Mouse (Mus musculus) cerebral cortex, adult 2 months (tissue): ENCODE measurements around the gene Top3a.

Source experiments
- WGBS: fragments of 180-500 bp; shearing (Covaris S2); methylation state at CpG from one replicate; pipeline ENCODE4 v1.1.7; 2018; 5-methylcytosine and 5-hydroxymethylcytosine counted together

The Top3a gene

DNA sequence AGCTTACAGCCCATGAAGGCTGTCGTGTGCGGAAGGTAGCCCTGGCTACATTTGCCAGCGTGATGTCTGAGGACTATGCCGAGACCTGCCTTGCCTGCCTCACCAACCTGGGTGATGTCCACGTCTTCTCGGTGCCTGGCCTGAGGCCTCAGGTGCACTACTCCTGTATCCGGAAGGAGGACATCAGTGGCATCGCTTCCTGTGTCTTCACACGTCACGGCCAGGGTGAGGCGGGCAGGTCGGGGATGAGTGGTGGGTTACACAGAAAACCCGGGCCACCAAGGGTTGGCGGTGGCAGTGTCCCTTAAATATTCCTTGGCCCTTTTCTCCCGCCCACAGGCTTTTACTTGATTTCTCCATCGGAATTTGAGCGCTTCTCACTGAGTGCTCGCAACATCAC, 65.1 kb downstream of the Top3a start:
- WGBS = 91% methylated on average over 18 of the region's 18 CpGs

DNA sequence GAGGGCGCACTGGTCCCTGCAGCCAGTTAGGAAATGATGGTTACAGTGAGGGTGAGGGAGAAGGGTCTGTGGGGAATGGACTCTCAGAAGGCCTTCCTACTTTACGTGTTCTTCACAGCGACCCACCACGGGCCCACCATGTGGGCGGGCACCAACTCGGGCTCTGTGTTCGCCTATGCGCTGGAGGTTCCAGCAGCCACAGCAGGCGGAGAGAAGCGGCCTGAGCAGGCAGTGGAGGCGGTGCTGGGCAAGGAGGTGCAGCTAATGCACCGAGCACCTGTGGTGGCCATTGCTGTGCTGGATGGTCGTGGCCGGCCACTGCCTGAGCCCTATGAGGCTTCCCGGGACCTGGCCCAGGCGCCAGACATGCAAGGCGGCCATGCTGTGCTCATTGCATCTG, 65.9 kb downstream of the Top3a start:
- 93% methylated on average over 17 of the region's 17 CpGs for WGBS

DNA sequence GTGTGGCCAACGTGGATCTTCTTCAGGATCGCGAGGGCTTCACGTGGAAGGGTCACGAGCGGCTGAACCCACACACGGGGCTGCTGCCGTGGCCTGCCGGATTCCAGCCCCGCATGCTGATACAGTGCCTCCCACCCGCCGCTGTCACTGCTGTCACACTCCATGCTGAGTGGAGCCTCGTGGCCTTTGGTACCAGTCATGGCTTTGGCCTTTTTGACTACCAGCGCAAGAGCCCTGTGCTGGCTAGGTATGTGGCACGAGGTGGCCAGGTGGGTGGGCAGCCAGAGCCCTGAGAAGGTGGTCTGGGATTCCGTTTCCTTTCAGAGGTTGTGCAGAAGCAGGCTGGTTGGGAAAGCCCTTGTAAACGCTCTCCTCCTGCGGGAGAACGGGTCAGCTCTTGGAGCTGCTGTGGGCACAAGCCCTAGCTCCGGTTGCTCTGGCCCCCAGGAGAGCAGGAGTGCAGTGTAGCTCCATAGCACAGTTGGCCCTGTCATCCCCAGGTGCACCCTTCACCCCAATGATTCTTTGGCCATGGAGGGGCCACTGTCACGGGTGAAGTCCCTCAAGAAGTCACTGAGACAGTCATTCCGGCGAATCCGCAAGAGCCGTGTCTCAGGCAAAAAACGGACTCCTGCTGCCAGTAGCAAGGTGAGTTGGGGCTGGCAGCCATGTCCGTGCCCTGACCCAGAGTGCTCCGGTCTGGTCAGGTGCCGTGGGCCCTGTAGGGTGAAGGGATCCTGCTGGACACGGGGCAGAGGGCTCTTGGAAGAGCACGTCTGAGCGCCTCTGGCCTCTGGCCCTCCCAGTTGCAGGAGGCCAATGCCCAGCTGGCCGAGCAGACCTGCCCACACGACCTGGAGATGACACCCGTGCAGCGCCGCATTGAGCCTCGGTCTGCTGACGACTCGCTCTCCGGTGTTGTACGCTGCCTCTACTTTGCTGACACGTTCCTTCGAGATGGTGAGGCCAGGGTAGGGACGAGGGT, 67.4 kb downstream of the Top3a start:
- WGBS = 93% methylated on average over 45 of the region's 45 CpGs

DNA sequence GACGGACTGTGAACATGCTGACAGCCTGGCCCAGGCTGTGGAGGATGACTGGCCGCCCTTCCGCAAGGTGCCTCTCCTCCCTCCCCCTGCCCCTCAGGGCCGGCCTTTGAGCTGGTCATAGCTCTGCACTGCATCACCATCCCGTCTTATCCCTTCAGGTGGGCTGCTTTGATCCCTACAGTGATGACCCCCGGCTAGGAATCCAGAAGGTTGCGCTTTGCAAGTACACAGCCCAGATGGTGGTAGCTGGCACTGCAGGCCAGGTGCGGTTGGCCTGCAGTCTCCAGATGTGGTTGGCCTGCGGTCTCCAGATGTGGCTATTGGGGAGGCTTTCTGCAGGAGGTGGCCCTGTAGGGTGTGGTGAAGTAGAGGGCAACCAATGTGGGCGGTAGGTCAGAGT, 68.5 kb downstream of the Top3a start:
- WGBS = 93% methylated on average over 10 of the region's 10 CpGs

DNA sequence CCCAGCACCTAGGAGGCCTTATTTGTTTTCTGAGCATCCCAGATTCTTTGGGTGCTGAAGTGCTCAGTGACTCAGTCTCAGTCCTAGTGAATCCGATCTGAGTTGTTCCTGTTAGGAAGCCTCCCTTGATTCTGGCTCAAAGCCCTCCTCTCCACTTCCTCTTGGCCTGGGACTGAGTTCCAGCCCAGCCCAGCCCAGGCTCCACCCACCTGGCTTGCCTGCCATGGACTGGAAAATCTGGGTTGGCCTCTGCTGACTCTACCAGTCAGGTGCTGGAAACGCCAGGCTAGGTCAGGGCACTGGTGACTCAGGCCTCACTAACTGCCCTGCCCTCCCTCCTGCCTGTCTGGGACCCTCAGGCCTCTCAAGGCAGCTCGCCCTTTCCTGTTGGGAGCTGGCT, 69.5 kb downstream of the Top3a start:
- WGBS = 49% methylated on average over 3 of the region's 3 CpGs

DNA sequence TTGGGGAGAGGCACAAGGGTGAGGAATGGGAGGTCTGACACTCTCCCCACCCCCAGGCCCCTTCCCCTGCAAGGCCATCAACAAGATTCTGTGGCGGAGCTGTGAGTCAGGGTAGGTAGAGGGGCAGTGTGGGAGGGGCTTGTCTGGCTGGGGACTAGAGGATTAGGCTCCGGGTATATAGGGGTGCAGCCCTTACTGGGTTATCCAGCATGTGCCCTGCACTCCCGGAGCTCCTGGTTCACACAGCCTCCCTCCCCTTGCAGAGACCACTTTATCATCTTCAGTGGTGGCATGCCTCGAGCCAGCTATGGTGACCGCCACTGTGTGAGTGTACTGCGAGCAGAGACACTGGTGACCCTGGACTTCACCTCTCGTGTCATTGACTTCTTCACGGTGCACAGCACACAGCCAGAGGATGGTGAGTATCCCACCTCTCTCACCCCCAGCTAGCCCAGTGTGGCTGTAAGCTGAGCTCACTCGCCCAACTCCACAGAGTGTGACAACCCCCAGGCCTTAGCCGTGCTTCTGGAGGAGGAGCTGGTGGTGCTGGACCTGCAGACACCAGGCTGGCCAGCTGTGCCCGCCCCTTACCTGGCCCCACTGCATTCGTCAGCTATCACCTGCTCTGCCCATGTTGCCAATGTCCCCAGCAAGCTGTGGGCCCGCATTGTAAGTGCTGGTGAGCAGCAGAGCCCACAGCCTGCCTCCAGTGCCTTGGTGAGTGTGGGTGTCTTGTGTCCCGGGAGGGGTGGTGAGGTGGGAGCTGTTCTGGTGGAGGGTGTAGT, 70.3 kb downstream of the Top3a start:
- 83% methylated on average over 14 of the region's 14 CpGs for WGBS

DNA sequence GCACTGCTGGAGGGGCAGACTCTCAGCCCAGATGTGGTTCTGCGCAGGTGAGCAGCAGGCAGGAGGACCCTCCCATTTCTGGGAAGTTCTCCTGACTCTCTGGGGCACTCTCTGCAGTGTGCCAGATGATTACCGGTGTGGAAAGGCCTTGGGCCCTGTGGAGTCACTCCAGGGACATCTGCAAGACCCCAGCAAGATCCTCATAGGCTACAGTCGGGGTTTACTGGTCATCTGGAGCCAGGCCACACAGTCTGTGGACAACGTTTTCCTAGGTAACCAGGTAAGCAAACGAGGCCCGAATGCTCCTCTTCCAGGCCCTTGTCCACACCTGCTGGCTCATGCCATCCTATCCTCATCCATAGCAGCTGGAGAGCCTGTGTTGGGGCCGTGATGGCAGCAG, 71.1 kb downstream of the Top3a start:
- 86% methylated on average over 7 of the region's 7 CpGs for WGBS

DNA sequence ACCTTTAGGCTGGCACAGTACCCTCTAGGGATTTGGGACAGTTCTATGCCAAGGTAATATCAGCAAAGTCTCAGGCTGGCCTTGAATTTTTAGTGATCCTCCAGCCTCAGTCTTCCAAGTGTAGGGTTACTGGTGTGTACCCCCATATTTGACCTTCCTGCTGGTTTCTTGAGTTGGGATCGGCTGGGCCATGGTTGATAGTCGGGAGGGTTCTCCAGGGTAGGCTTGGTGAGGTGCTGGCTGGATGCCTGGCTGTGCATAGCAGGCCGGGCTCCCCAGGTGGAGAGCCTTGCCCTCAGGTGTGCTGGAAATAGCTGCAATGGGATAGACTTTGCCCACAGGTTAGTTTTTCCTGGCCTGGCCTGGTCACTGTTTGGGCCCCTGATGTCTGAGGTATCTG, 71.9 kb downstream of the Top3a start:
- WGBS = 91% methylated on average over 3 of the region's 3 CpGs

DNA sequence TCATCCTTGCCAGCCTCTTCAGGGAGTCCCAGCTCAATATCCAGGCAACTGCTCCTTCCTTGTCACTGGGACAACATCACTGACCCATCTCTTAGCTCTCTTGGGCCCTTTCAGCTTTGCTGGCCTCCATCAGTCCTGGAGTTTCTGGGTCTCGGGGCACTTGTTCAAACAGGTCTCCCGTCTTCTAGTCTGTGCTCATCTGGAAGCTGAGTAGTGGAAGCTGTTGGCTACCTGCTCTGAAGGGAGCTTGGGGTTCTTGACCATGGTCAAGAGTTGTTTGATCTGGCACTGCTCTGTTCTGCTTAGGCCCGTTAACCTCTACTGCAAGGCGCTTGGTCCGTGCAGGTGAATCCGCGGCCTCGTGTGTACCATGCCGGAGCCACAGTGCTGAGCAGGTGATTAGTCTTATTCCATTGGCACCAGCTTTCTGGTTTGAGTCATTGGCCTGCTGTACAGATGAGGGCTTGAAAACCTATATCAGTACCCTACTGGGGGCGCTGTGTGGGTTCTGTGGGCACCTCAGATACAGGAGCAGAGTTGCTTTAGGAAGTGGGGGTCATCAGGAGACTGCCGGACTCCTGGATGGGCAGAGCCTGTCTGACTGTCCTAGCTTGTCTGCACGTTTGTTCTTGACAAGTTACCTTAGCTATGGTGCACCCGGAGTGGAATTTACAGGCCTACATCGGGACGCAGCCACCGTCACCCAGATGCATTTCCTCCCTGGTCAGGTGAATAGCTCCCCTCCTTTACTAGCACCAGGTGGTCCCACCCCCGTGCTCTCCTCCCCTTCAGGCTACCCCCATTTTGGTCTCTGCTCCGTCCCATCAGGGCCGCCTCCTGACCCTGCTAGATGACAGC, 72.9 kb downstream of the Top3a start:
- WGBS = 93% methylated on average over 19 of the region's 19 CpGs

DNA sequence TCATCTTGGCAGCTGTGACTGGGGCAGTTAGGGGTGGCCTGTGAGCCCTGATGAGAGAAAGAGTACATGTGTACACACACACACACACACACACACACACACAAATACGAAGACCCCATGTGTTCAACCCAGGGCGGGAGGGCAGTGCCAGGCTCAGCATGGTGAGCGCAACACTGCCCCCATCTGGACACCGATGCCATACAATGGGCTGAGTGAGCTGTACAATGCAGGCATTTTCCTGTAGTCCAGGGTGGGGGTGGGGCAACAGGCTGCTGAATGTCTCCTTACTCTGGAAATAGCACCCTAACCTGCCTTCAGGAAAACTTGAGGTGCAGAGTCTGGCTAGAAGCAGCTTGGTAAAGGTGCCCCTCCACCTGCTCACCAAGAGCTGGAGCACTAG, 74.0 kb downstream of the Top3a start:
- 20% methylated on average over 4 of the region's 4 CpGs for WGBS

DNA sequence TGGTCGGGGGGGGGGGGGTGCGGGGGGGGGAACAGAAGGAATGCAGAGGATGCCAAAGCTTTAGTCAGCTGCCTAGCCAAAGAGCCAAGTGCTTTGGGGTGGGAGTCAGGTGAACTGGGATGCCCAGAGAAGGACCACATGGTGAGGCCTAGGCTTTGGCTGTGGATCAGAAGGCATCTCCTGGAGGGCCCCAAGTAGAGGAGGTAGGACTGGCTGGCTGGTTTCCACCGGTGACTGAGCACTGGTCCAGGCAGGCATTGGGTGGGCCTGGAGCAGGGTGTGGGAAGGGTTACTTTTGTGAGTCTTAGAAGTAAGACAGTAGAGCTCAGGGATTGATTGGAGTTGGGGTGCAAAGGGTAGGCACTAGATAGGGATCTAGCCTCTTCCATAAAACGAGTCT, 75.6 kb downstream of the Top3a start:
- WGBS = 81% methylated on average over 3 of the region's 4 CpGs

DNA sequence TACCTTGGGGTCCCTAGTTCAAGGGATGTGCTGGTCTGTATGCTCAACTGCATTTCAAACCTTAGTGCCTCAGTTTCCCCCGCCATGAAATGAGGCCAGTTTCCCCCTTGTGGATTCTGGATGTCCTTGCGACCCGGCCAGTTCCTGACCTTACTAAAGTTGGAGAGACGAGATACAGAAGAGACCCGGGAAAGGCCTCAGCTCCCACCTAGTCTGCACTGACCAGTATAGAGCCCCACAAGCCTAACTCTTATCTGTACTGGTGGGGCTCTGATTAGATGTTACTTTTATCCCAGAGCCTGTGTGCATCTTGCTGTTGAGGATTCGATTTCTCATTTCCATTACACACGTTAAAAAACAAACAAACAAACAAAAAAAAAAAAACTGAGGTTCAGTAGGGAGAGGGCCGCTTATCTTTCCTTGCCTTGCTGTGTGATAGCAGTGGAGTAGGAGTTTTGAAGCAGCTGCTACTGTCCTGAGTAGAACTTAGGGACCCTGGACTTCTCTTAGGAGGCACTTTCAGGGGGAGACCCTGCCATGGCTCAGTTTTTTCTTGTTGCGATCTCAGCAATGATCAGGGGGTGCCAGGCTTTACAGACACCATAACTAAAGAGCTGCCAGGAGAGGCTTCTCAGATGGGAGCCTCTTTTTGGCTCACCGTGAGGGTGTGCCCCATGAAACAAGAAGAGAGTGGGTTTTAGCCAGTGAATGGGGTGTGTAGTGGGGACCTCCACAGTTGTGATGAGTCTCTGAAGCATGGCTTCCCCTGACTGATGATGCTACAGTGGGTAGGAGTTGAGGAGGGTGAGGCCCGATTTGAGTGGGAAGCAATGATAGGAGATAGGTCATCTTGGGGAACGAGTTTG, 76.6 kb downstream of the Top3a start:
- WGBS = 14% methylated on average over 12 of the region's 12 CpGs

DNA sequence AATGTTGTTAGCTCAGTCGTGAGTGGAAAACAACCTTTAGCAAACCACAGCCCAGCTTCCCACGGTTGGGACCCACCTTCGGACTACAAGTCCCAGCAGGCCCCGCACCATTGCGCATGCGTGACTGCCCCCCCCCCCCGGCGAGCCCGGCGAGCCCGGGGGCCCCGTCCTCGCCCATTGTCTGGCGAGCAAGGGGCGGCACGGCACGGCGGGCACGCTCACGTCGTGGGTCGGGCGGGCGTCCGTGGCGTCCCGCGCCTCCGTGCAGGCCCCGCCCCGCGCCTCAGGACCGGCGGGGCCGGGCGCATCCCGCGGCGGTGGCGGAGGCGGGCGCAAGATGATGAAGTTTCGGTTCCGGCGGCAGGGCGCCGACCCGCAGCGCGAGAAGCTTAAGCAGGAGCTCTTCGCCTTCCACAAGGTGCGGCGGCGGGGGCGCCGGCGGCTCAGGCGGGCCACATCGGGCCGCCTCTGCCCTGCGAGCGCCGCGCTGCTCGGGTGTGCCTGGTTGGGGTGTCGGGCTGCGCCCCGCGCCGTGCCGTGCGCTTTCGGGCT, 77.6 kb downstream of the Top3a start, which contains the start of gene Llgl1:
Llgl1 (plus strand) TSS at position 200 of the 552 bp plus-strand sequence.
- under 1% methylated on average over 71 of the region's 73 CpGs for WGBS

DNA sequence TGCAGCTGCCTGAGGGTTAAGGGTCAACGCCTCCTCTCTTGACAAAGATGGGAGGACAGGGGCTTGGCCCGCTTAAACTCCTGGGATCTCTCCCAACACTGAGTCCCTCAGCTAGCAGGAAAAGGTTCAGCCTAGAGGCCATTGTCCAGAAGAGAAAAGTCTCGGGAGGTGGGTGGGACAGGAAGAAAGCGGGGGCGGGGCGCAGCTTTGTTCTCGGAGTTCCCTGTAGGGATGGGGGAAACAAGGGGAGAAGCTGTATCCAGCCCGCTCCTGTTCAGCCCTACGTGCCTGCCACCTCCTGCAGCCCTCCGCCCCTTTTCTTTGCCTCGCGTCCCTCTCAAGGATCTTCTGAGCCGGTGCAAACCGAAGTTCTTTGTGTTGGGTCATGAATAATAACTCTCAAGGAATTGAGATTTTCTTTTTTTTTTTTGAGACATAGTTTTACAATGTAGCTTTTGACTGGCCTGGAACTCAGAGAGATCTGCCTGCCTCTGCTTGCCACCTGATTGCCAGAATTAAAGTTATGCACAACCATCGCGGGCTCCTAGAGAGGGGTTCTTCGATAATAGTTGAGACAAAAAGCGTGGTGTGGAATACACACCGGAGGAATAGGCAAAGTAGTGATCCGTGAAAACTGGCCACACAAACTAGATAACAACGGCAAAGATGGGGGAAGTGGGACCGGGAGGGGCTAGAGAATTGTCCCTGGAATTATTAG, 78.2 kb downstream of the Top3a start:
- 2% methylated on average over 22 of the region's 22 CpGs for WGBS

DNA sequence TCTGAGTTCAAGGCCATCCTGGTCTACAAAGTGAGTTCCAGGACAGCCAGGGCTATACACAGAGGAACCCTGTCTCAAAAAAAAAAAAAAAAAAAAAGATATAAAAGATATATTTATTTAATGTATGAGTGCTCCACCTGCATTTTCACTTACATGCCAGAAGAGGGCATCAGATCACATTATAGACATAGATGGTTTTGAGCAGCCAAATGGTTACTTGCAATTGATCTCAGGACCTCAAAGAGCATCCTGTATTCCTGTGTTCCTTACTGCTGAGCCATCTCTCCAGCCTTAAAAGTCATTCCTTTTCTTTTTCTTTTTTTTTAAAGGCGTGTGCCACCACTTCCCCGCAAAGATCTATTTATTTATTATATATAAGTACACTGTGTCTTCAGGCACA, 79.6 kb downstream of the Top3a start:
- WGBS = 63% methylated on average over 2 of the region's 2 CpGs

DNA sequence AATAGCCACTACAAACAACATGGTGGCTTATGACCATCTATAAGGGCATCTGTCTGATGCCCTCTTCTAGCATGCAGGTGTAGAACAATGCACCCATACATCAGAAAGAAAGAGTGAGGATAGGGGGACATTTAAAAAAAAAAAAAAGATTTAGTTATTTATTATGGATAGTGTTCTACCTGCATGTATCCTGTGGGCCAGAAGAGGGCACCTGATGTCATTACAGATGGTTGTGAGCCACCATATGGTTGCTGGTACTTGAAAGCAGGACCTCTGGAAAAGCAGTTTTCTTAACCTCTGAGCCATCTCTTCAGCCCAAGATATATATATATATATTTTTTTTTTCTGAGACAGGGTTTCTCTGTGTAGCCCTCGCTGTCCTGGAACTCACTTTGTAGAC, 81.0 kb downstream of the Top3a start:
- WGBS = 85% methylated on average over 1 of the region's 1 CpGs
